Mouse (Mus musculus) kidney, adult 18-20 months (tissue): Measurements from ENCODE around the gene Nacad.
"Not testable (repeated sequence)": the region's sequence is repeated elsewhere in the genome, so short reads cannot be mapped to it uniquely, and the experiment has no call there.

Experiments
- DNase-seq: peaks from one replicate; pipeline ENCODE4 v3.0.0; 2021

Nacad gene

GRCm38 (mm10) chr11:6605491-6606399 is at the start of gene Nacad:
Gene Nacad, minus strand, starts transcription at chr11:6606053.
- DNase-seq = no peak

- peak; percentile 78 for DNase-seq
Observed at GRCm38 (mm10) chr11:6654903-6655302, 49.0 kb upstream of the Nacad start.

DNA sequence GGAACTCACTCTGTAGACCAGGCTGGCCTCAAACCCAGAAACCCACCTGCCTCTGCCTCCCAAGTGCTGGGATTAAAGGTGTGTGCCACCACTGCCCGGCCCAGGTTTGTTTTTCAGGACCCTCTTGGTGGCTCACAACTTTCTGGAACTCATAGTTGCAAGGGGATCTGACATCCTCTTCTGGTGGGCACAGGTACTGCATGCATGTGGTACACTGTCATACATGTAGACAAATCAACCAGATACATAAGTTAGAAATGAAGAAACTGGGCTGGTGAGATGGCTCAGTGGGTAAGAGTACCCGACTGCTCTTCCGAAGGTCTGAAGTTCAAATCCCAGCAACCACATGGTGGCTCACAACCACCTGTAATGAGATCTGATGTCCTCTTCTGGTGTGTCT is 47.1 kb upstream of the Nacad start:
- not testable (repeated sequence) for DNase-seq

- no peak for DNase-seq
Observed at GRCm38 (mm10) chr11:6650519-6650918, 44.7 kb upstream of the Nacad start.

- no peak for DNase-seq
Observed at GRCm38 (mm10) chr11:6647831-6648724, 42.2 kb upstream of the Nacad start.

DNA sequence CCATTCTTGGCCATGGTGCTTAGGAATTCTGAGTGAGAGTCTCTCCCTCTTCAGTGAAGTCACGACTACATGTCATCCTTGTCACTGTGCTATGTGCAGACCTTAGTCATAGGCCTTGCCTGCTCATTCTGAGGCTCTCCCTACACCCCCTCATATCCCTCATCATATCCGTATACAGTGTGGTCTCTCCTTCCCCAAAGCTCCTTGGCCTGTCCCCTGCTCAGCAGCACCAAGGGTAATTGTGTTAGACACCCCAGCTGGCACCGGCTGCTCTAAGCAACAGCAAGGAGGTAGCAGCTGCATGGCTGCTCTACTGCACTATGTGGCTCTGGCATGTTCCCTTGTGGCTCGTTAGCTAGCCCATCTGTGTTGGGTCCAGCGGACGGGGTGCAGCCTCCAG is 38.7 kb upstream of the Nacad start:
- DNase-seq = no peak

- no peak for DNase-seq
Observed at GRCm38 (mm10) chr11:6639072-6639471, 33.2 kb upstream of the Nacad start.

GRCm38 (mm10) chr11:6638537-6638936 is 32.7 kb upstream of the Nacad start, which contains the start of gene Wap:
Gene Wap, minus strand, starts transcription at chr11:6638637.
- no peak for DNase-seq

DNA sequence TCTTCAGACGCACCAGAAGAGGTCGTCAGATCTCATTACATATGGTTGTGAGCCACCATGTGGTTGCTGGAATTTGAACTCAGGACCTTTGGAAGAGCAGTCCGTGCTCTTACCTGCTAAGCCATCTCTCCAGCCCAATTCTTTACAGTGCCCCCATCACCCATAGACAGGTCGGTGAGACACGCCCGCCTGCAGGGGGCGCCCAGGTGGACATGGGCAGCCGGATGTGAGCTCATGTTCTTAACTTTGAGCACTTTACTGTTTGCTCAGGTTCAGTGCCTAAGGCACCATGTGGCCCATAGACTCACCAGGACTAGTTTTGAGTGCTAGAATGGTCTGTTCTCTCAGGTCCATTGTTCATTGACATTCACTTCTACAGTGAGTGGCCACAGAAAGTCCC is 30.3 kb upstream of the Nacad start:
- DNase-seq = no peak

GRCm38 (mm10) chr11:6629655-6630054 is 23.8 kb upstream of the Nacad start:
- no peak for DNase-seq

DNA sequence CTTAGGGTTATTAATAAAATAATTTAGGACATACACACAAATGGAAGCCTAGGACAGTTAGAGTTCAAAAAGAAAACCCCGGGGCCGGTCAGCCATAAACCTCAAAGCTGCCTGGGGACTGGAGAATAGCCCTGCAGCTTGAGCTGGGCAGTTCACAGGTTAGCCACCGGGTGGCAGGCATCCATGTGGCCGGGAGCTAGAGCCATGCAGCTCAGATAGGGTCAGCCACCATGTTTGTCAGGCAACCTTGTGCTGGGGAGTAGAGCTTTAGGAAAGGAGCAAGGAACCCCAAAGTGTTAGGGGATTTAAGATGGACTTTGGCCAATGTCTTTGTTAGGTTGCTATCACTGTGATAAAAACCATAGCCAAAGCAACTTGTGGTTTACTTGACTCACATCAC is 22.7 kb upstream of the Nacad start:
- DNase-seq = peak; percentile 53

GRCm38 (mm10) chr11:6627731-6628130 is 21.9 kb upstream of the Nacad start:
- DNase-seq = no peak

GRCm38 (mm10) chr11:6626388-6626772 is 20.5 kb upstream of the Nacad start:
- no peak for DNase-seq

DNA sequence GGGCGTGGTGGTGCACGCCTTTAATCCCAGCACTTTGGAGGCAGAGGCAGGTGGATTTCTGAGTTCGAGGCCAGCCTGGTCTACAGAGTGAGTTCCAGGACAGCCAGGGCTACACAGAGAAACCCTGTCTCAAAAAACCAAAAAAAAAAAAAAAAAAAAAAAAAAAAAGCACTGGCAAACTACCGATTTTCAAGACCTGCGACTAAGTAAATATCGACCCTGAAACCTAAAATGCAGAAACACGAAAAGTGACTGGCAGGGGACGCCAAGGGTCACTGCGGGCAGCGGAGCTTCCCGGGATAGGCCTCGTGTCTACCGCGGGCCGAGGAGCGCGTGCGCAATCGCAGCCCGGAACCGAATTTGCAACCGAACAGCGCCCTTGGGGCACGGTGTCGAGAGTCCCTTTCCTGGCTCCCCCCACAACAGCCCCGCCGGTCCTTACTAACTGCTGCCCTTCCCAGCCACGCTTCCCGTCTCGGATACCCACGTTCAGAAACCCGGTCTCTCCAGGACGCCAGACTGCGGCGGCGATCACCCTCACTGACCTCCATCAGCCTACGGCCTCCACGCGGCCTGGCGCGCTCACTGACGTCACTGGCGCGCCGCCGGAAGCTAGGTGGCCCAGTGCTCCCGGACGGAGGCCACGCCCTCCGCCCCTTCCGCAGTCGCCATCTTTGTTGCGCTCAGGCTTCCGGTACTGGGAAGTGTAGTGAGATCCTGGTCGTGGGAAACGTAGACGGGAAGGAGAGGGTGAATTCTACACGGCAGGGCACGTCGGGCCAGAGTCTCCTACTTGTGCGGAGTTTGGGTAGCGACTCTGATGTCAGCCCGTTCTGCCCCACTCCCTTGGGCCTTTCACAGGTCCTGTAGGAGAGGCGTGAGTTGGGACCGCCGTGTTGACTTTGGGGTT is 19.9 kb upstream of the Nacad start, which contains the start of gene Tbrg4:
Tbrg4 (minus strand) TSS at position 590 of the 910 bp plus-strand sequence.
- peak; percentile 95 for DNase-seq

- no peak for DNase-seq
Observed at GRCm38 (mm10) chr11:6624619-6625382, 18.9 kb upstream of the Nacad start.

- DNase-seq = no peak
Observed at GRCm38 (mm10) chr11:6623704-6624103, 17.9 kb upstream of the Nacad start.

GRCm38 (mm10) chr11:6615250-6616205 is 9.7 kb upstream of the Nacad start:
- DNase-seq = peak; percentile 28

GRCm38 (mm10) chr11:6605021-6605481 is 802 bp downstream of the Nacad start:
- DNase-seq = no peak

DNA sequence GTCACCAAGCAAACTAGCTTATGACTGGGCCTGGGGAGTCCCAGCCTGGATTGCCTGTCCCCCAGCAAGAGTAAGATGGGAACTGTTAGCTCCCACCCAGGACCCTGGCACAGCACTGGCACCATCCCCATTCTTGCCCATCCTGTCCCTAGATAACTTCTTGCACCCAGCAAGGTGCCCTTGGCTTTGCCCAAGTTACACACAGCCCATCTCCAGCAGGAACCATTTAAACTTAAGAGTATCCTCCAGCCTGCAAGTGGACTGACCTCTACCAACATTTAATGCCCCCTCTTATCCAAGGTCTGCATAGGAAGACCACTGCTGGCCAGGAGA is 1.3 kb downstream of the Nacad start:
- no peak for DNase-seq

- DNase-seq = no peak
Observed at GRCm38 (mm10) chr11:6603887-6604603, 1.8 kb downstream of the Nacad start.
